Mouse (Mus musculus) layer of hippocampus, adult 18-20 months (tissue): Measurements from ENCODE around the gene Eras. TPM values are rescaled to one million over a fixed set of nuclear protein-coding genes. Genes with fewer than 3 reads are reported as not detected.
"Not testable (repeated sequence)": the region's sequence is repeated elsewhere in the genome, so short reads cannot be mapped to it uniquely, and the experiment has no call there.

ENCODE experiments used
- DNase-seq, 2 experiments: peaks; one replicate each; pipeline ENCODE4 v3.0.0; 2022; ENCODE audit warnings: low spot score in 2 of 2
- total RNA-seq, 2 experiments: library from RNA; stranded (reverse); gene quantifications; 2 replicates each; pipeline ENCODE4 v1.2.3; 2021

Eras gene
- total RNA-seq, 2 experiments from 2014 or later, result not detected

DNA sequence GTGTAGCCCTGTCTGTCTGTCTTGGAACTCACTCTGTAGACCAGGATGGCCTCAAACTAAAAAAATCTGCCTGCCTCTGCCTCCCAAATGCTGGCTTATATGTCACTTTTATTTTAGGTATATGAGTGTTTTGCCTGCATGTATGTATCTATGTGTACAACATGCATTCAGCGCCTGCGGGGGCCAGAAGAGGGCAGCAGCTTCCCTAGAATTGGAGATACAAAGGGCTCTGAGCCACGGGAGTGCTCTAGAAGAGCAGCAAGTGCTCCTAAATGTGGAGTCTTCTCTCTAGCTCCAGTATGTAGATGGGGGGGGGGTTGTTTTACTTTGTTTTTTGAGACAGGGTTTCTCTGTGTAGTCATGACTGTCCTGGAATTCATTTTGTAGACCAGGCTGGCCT is 12.7 kb downstream of the Eras start:
- not testable (repeated sequence) for DNase-seq

DNA sequence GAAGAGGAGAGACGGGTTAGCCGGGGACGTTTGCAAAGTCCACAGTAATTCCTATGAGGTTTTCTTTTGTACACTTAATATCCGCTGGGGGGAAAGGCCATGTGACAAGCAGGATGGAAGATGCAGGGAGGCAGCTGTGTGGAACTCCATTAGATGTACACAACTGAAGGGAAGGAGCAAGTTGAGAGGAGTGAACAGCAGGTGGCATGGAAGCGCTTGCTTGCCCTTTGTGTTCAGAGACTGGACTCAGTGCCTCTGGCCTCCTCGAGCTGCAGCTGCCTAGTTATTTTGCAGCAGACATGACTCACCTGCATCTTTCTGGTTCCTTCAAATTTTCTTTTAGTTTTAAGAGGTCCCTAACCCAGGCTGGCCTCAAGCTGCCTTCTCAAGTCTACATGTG is 17.9 kb downstream of the Eras start:
- no peak for DNase-seq

DNA sequence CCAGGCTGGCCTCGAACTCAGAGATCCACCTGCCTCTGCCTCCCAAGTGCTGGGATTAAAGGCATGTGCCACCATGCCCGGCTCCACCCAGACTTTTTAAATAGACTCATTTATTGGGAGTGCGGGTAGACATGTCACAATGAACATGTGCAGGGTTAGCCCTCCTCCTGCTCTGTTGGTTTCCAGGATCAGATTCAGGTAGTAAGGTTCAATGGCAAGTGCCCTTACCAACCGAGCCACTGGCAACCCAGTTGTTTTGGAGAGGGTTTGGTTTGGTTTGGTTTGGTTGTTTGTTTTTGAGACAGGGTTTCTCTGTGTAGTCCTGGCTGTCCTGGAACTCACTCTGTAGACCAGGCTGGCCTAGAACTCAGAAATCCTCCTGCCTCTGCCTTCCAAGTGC is 19.2 kb downstream of the Eras start, which contains the start of gene Gm10490:
Gene Gm10490, plus strand, starts transcription at position 301 of the 400 bp plus-strand sequence.
- not testable (repeated sequence) for DNase-seq

DNA sequence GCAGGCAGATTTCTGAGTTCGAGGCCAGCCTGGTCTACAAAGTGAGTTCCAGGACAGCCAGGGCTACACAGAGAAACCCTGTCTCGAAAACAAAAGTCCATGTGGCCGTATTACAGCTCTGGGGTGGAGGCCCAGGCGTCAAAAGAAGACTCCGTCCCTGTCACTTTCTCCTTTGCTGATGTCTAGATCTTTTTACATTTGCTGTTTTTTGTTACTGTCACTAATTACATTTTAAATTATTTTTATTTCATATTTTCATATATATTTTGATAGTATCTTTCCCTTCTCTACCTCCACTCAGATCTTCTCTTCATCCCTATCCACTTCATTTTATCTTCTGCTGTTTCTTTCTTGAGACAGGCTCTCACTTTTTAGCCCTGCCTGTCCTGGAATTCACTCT is 20.7 kb downstream of the Eras start, which contains the start of gene Gm10491:
Gene Gm10491, minus strand, starts transcription at position 101 of the 400 bp plus-strand sequence.
- DNase-seq, result no peak

DNA sequence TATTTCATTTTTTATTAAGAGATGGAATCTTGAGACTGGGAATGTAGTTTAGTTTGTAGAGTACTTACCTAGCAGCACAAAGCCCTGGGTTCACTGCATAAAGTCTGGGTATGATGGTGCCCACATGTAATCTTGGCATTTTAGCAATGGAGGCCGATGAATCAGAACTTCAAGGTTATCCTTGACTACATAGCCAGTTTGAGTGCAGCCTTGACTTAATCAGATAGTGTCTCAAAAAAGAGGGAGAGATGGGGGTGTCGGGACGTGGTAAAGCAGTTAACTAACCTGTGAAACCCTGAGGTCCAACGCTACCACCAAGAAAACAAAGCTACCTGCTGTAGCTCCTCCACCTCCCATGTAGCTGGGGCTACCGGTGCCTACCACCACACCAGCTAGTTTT is 24.0 kb downstream of the Eras start:
- DNase-seq, result no peak

DNA sequence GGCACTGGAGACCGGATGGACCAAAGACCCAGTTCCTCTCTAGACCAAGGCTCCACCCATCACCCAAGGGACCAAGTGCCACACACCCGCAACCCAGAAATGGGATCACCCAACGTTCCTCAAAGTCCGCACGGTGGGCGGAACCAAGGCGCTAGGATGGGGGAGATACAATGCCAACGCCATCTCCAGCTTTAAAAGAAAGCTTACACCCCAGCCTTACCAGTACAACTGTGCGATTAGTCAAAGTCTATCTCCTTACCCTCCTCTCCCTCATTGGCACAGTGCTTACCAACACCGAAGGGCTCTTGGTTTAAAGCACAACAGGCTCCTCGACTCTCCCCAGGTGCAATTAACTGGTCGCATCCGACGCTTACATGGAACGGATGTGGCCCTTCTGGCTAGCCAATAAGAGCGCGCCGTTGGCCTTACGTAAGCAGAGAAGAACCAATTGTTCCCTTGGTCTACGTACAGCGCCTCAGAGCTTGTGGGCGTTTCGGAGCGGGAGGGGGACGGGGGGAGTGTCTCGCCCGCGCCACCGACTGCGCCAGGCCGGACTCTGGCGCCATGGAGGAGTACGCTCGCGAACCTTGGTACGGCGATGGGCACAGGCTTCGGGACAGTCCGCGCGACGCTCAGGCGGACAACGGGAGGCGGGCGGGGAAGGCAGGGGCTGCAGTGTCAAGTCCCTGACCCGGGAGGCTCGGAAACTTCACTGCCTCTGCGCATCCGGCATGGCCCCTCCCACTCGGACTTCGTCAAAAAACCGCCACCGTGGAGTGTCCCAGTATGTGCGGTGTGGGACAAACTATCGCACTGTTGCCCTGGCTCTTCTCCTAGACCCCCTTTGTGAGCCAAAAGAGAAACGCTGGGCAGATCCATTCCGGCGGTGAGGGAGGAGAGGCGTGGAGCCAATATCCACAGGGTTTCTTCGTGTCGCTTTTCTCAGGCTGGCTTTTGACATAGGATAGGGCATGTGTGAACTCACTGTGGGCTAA is 29.2 kb downstream of the Eras start, which contains the start of the genes Pqbp1 and Timm17b:
Gene Pqbp1, minus strand, starts transcription at position 390 of the 995 bp plus-strand sequence.
Gene Timm17b, plus strand, starts transcription at position 478 of the 995 bp plus-strand sequence.
- peak; percentile 83 to 92 for DNase-seq

DNA sequence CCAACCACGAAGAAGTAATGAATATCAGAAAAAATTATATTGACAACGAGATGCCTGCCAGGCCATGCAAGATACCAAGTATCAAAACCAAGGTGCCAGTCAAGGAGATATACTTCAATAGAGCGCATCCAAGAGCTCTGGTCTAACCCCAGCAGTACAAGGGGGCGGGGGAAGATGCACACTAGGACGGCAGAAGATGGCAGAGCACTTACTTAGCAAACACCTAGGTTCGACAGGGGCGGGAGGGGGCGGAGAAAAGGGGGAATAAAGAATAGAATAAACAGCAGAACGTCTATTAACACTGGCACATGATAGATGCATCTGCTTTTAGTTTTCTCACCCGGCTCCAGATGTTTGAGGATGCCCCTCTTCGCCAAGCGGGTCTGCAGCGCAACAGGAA is 30.2 kb downstream of the Eras start:
- no peak for DNase-seq

DNA sequence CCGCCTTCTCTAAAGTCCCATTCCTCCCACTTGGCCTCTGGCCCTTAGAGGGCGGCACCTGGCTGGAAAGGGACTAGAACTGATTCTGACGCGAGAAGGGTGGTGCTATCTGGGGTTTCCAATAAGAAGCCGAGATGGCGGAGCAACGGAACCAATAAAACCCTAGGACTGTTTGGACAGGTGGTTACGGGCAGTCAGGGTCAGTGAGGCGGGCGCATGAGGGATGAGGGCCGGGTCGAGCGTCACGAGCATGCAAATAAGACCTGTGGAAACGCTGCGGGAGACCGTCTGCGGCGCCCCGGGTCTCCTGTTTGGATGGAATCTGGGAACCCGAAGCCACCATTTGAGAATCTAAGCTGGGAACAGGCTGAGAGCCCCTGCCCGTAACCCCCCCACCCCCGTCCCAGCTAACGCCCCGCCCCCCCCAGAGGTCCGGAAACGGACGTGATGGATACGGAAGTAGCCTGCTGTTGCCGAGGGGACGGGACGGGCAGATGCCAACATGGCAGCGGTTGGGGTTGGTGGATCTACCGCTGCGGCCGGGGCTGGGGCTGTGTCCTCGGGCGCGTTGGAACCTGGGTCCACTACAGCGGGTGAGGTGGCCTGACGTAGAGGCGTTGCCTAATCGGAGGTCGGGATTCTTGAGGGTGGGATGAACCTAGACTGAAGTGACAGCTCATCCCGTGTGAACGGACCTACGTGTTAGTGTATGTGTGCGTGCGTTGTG is 44.4 kb downstream of the Eras start, which contains the start of gene Slc35a2:
Gene Slc35a2, plus strand, starts transcription at position 188 of the 727 bp plus-strand sequence.
- DNase-seq, result peak; percentile 74 to 79

DNA sequence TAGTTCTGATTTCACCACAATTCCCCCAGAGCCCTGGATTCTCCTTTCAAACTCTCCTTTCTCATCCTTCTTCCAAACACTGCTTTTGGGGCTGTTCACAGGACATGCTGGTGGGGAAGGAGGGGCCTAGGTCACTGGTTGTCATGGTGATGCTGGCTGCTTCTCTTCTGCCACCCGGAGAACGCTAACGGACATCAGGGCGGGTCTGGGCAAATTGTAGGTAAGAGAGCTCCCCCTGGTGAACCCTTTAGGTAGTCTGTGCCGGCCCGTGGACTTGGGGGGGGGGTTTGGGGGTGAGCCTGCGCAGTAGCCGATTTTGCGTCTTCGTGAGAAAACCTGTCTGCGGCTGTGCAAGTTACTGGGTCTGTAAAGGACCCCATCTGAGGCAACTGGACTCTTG is 48.6 kb downstream of the Eras start:
- peak; percentile 38 to 71 for DNase-seq

DNA sequence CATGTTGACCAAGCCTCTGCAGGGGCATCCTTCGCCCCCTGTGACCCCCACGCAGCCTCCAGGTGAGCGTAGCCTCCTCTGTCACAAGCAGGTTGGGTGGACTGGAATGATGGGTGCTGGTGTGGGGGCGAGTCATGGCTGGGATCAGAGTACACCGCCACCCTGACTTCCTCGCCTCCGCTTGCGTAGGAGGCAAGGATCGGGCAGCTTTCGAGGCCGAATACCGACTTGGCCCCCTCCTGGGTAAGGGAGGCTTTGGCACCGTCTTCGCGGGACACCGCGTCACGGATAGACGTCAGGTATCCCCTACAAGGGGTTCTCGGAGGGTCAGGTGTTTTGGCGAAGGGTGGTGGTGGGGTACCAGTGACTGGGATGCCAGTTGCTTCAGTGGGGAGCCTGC is 49.9 kb downstream of the Eras start:
- peak; percentile 20 to 28 for DNase-seq

DNA sequence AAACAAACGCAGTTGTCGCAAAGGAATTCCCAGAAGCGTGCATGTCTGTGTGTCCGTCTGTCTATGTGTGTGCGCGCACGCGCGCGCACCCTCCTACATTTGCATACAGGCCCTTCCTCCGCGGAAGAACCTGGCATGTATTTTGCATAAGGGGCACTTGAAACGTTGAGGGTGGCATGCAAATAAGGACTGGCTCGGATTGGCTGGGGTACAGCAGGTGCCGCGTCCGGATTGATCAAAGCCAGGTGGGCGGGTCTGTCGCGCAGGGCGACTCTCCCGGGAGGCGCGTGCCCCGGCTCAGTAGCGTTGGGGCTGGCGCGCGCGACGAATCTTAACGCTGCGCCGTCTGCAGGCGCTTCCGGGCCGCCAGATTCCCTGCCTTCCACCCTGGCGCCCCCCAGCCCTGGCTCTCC is 50.4 kb downstream of the Eras start, which contains the start of gene Pim2:
Gene Pim2, plus strand, starts transcription at position 256 of the 413 bp plus-strand sequence.
- DNase-seq, result peak; percentile 81 to 83

Other genes with a start within 250 kb of the Eras start
- gene Magix, start 247.4 kb downstream of the Eras start, total RNA-seq, result under 1 TPM in 1 of 2 experiments, not detected in 1; 0.41 TPM
- 10 to 100 TPM; 36.5 to 37.4 TPM for gene Gpkow, start 231.5 kb downstream of the Eras start, total RNA-seq
- 10 to 100 TPM; 61.6 to 67.4 TPM for gene Wdr45, start 214.3 kb downstream of the Eras start, total RNA-seq
- gene Gm45208, start 206.4 kb downstream of the Eras start, total RNA-seq, result under 1 TPM in 1 of 2 experiments, not detected in 1; 0.41 TPM
- 100 to 1,000 TPM in 1 of 2 experiments, 10 to 100 TPM in 1; 97.3 to 100 TPM for gene Praf2, start 200.2 kb downstream of the Eras start, total RNA-seq
- gene Ccdc120, start 177.7 kb downstream of the Eras start, total RNA-seq, result 10 to 100 TPM; 17.6 to 21.5 TPM
- 10 to 100 TPM; 33.7 to 38.7 TPM for gene Tfe3, start 166.0 kb downstream of the Eras start, total RNA-seq
- gene Gripap1, start 138.8 kb downstream of the Eras start, total RNA-seq, result 100 to 1,000 TPM in 1 of 2 experiments, 10 to 100 TPM in 1; 95.3 to 105 TPM
- gene Kcnd1, start 106.3 kb downstream of the Eras start, total RNA-seq, result 1 to 10 TPM; 7.0 to 8.9 TPM
- gene Otud5, start 87.2 kb downstream of the Eras start, total RNA-seq, result 10 to 100 TPM; 75.3 to 87.4 TPM
- gene Pim2, start 50.3 kb downstream of the Eras start, total RNA-seq, result 10 to 100 TPM; 49.3 to 58.8 TPM
- 10 to 100 TPM; 38.9 to 45.9 TPM for gene Slc35a2, start 44.6 kb downstream of the Eras start, total RNA-seq
- 10 to 100 TPM; 93.4 to 96.7 TPM for gene Pqbp1, start 29.3 kb downstream of the Eras start, total RNA-seq
- gene Timm17b, start 29.2 kb downstream of the Eras start, total RNA-seq, result 10 to 100 TPM; 21.9 to 23.8 TPM
- not detected for gene Gm10491, start 20.8 kb downstream of the Eras start, total RNA-seq
- not detected for gene Gm10490, start 19.1 kb downstream of the Eras start, total RNA-seq
- 100 to 1,000 TPM; 437 to 442 TPM for gene Pcsk1n, start 8.8 kb downstream of the Eras start, total RNA-seq
- gene Hdac6, start 19.3 kb upstream of the Eras start, total RNA-seq, result 10 to 100 TPM; 41.6 to 43.5 TPM
- gene Gata1, start 49.5 kb upstream of the Eras start, total RNA-seq, result not detected
- gene Glod5, start 89.9 kb upstream of the Eras start, total RNA-seq, result under 1 TPM in 1 of 2 experiments, not detected in 1; 0.84 TPM
- 10 to 100 TPM; 20.3 to 24.9 TPM for gene Suv39h1, start 146.2 kb upstream of the Eras start, total RNA-seq
- 1 to 10 TPM; 1.4 to 1.6 TPM for gene Was, start 161.9 kb upstream of the Eras start, total RNA-seq
- 100 to 1,000 TPM; 205 to 211 TPM for gene Wdr13, start 204.3 kb upstream of the Eras start, total RNA-seq
- gene Rbm3, start 217.3 kb upstream of the Eras start, total RNA-seq, result 100 to 1,000 TPM in 1 of 2 experiments, 10 to 100 TPM in 1; 77.0 to 135 TPM
- gene Tbc1d25, start 247.6 kb upstream of the Eras start, total RNA-seq, result 10 to 100 TPM; 13.2 to 13.4 TPM